Mouse (Mus musculus): ENCODE data around the gene Sec61a1. TPM values are rescaled to one million over a fixed set of nuclear protein-coding genes. Genes with fewer than 3 reads are reported as not detected.

Gene Sec61a1
- polyA plus RNA-seq, 1 experiment from 2014 or later = 165 TPM

GRCm38 (mm10) chr6:88483111-88483510, 35.6 kb downstream of the Sec61a1 start:
- no peak overlapping the region for H3K9ac ChIP-seq (ENCODE audit: low read length)
- no peak overlapping the region for H3K27ac ChIP-seq (ENCODE audit: low read depth, low read length)
- H3K36me3 ChIP-seq (ENCODE audit: control insufficient read depth, insufficient read depth, low read length) = peaks cover 19% of the 10 kb centered on the region
- H3K4me3 ChIP-seq (ENCODE audit: low read depth, low read length) = no peak overlapping the region
- WGBS = 87% methylated on average over 7 of the region's 7 CpGs
- no peaks in the 10 kb centered on the region for H3K4me1 ChIP-seq (ENCODE audit: control insufficient read depth, insufficient read depth, low read length)
- no peak overlapping the region for H3K4me2 ChIP-seq
- no peak for DNase-seq (ENCODE audit: low spot score, missing footprints)
- no peaks in the 10 kb centered on the region for H3K27me3 ChIP-seq (ENCODE audit: control insufficient read depth, insufficient read depth, low read length)
- H3K9me3 ChIP-seq (ENCODE audit: control insufficient read depth, low read length) = no peaks in the 10 kb centered on the region
- no peak for ATAC-seq (ENCODE audit: low FRiP score)

- ATAC-seq (ENCODE audit: low FRiP score) = no peak
- no peaks in the 10 kb centered on the region for H3K9me3 ChIP-seq (ENCODE audit: control insufficient read depth, low read length)
- no peak overlapping the region for H3K4me3 ChIP-seq (ENCODE audit: low read depth, low read length)
- no peak overlapping the region for H3K4me2 ChIP-seq
- 70% methylated on average over 6 of the region's 6 CpGs for WGBS
- DNase-seq (ENCODE audit: low spot score, missing footprints) = no peak
- no peaks in the 10 kb centered on the region for H3K27me3 ChIP-seq (ENCODE audit: control insufficient read depth, insufficient read depth, low read length)
- no peak overlapping the region for H3K27ac ChIP-seq (ENCODE audit: low read depth, low read length)
- H3K9ac ChIP-seq (ENCODE audit: low read length) = no peak overlapping the region
- peaks cover 19% of the 10 kb centered on the region for H3K36me3 ChIP-seq (ENCODE audit: control insufficient read depth, insufficient read depth, low read length)
- H3K4me1 ChIP-seq (ENCODE audit: control insufficient read depth, insufficient read depth, low read length) = no peaks in the 10 kb centered on the region
Observed at GRCm38 (mm10) chr6:88480421-88480820, 38.3 kb downstream of the Sec61a1 start.

GRCm38 (mm10) chr6:88469878-88470277, 48.8 kb downstream of the Sec61a1 start:
- 79% methylated on average over 6 of the region's 6 CpGs for WGBS

DNA sequence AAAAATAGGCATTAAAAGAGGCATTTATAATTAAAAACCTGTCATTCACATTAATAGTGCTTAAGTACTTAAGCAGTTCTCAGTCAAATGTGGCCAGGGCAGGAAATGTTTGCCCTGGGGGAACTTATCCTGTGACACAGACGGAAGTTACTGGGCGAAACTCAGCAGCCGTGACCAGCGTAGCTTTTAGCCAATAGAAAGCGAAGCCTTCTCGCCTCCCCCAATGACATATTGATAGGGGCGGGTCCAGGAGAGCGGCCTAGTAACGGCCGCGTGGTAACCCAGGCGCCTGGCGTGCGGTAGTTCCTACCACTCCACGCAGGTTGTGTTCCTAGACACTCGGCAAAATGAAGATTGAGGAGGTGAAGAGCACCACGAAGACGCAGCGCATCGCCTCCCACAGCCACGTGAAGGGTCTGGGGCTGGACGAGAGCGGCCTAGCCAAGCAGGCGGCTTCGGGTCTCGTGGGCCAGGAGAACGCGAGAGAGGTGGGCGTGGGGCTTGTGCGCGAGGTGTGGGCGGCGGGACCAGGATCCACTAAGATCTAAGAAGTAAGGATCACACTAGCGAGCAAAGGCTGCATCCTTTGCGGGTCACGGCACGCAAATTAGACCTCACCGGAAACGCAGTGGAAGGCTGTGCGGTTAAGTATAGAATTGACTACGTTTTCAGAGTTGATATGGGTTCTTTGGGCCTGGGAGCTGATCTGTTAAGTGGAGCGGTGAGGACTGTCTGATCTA, 53.4 kb downstream of the Sec61a1 start, which contains the start of gene Ruvbl1:
Gene Ruvbl1, plus strand, starts transcription at position 229 of the 740 bp plus-strand sequence.
- H3K4me1 ChIP-seq (ENCODE audit: control insufficient read depth, insufficient read depth, low read length) = peaks cover 9% of the 10 kb centered on the region
- ATAC-seq (ENCODE audit: low FRiP score) (peak; percentile 100), DNase-seq (ENCODE audit: low spot score, missing footprints) (peak; percentile 98)
- H3K9me3 ChIP-seq (ENCODE audit: control insufficient read depth, low read length) = no peaks in the 10 kb centered on the region
- peak within 1 kb of the TSS; percentile 81 for H3K9ac ChIP-seq (ENCODE audit: low read length)
- no peaks in the 10 kb centered on the region for H3K27me3 ChIP-seq (ENCODE audit: control insufficient read depth, insufficient read depth, low read length)
- no peak within 1 kb of the TSS for H3K27ac ChIP-seq (ENCODE audit: low read depth, low read length)
- 0 out of 2 replicates have a peak, but pooled peaks cover 6% of the 10 kb centered on the region for H3K36me3 ChIP-seq (ENCODE audit: control insufficient read depth, insufficient read depth, low read length)
- under 1% methylated on average over 39 of the region's 42 CpGs for WGBS
- H3K4me3 ChIP-seq (ENCODE audit: low read depth, low read length) = peak within 1 kb of the TSS; percentile 78
- peak within 1 kb of the TSS; percentile 85 for H3K4me2 ChIP-seq

More at GRCm38 (mm10) chr6:88469878-88470277, 48.8 kb downstream of the Sec61a1 start:
- no peak overlapping the region for H3K27ac ChIP-seq (ENCODE audit: low read depth, low read length)
- DNase-seq (ENCODE audit: low spot score, missing footprints) (no peak), ATAC-seq (ENCODE audit: low FRiP score) (no peak)
- no peak overlapping the region for H3K4me3 ChIP-seq (ENCODE audit: low read depth, low read length)
- H3K9ac ChIP-seq (ENCODE audit: low read length) = no peak overlapping the region
- H3K4me2 ChIP-seq = no peak overlapping the region
- H3K4me1 ChIP-seq (ENCODE audit: control insufficient read depth, insufficient read depth, low read length) = peaks cover 9% of the 10 kb centered on the region
- H3K36me3 ChIP-seq (ENCODE audit: control insufficient read depth, insufficient read depth, low read length) = peaks cover 8% of the 10 kb centered on the region; the same call in 1 of the 2 replicates
- H3K9me3 ChIP-seq (ENCODE audit: control insufficient read depth, low read length) = no peaks in the 10 kb centered on the region
- no peaks in the 10 kb centered on the region for H3K27me3 ChIP-seq (ENCODE audit: control insufficient read depth, insufficient read depth, low read length)

DNA sequence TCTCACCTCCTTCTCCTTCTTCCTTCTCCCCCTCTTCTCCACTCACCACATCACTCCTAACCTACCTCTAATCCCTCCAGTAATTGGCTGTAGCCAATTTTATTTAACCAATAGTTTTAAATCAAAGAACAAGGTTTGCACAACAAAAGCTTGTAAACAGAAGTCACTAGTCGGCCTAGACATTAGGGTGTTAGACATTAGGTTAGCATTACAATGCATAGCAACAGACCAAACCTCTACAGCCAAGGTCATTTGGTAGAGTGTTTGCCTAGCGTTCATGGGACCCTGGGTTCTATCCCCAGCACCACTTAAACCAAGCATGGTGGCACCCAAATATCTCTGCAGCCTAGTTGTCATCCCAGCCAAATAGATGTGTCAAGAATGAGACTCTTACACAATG, 64.2 kb downstream of the Sec61a1 start:
- WGBS = 69% methylated on average over 2 of the region's 2 CpGs
- Histone ChIP-seq H3K27ac (ENCODE audit: low read depth, low read length) (no peak overlapping the region), H3K4me2 (no peak overlapping the region), H3K4me1 (ENCODE audit: control insufficient read depth, insufficient read depth, low read length) (no peaks in the 10 kb centered on the region), H3K27me3 (ENCODE audit: control insufficient read depth, insufficient read depth, low read length) (no peaks in the 10 kb centered on the region), H3K36me3 (ENCODE audit: control insufficient read depth, insufficient read depth, low read length) (no peaks in the 10 kb centered on the region), H3K9me3 (ENCODE audit: control insufficient read depth, low read length) (no peaks in the 10 kb centered on the region), H3K9ac (ENCODE audit: low read length) (no peak overlapping the region), H3K4me3 (ENCODE audit: low read depth, low read length) (no peak overlapping the region)
- no peak for DNase-seq (ENCODE audit: low spot score, missing footprints)
- ATAC-seq (ENCODE audit: low FRiP score) = no peak

Other genes starting within 250 kb of the Sec61a1 start
- gene Eefsec, start 72.4 kb downstream of the Sec61a1 start, polyA plus RNA-seq (2014; fragmentation: Nextera tagmentation; extraction: Ambion mirVana) = 33.7 and 39.6 TPM in 2 replicates
- 164 and 165 TPM in 2 replicates for gene Ruvbl1, start 53.5 kb downstream of the Sec61a1 start, polyA plus RNA-seq (2014; fragmentation: Nextera tagmentation; extraction: Ambion mirVana)
- not detected in 2 replicates for gene Kbtbd12, start 119.0 kb upstream of the Sec61a1 start, polyA plus RNA-seq (2014; fragmentation: Nextera tagmentation; extraction: Ambion mirVana)
- gene Mgll, start 205.5 kb upstream of the Sec61a1 start, polyA plus RNA-seq (2014; fragmentation: Nextera tagmentation; extraction: Ambion mirVana) = 1.7 and 2.8 TPM in 2 replicates